Mouse (Mus musculus): ENCODE data around the gene 5730455P16Rik. TPM values are rescaled to one million over a fixed set of nuclear protein-coding genes. Genes with fewer than 3 reads are reported as not detected.

Gene 5730455P16Rik
- 14.5 TPM for polyA plus RNA-seq (2014; fragmentation: Illumina TruSeq; extraction: RNeasy Lipid Tissue Mini Kit (QIAGEN cat#74804); ENCODE audit: low read depth, low replicate concordance)

GRCm38 (mm10) chr11:80377712-80378451 lies at the start of gene 5730455P16Rik:
Gene 5730455P16Rik (minus strand): TSS chr11:80378034.

DNA sequence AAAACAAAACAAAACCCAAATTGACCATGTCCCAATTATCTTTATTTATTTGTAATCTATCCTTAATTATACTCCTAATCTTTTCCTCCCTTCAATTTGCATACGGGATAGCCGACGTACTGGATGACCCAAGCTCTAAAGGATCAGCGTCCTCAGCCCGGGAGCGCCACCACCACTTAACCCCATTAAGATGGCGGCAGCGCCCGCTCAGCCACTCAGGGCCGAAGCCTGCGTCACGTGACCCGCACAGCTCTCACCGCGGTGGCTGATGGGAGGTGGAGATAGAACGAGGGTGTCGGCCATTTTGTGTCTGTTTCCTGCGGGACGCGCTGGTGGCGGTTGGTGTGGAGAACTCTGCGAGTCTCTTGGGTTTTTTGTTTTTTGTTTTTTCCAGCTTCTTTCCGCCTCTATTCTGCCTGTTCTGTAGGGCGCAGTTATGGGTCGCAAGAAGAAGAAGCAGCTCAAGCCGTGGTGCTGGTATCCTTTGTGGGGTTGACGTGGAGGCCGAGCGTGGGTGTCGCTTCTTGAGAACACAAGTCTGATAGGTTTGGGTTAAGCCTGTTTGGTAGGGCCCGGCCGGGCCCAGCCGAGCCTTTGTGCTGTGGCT lies 5.3 kb upstream of the 5730455P16Rik start, which contains the start of gene Zfp207:
TSS of gene Zfp207 (plus strand) at position 261 of the 607 bp plus-strand sequence.

Other genes with a start within 250 kb of the 5730455P16Rik start
- gene Tefm, start 235.9 kb downstream of the 5730455P16Rik start, polyA plus RNA-seq (2014; fragmentation: Illumina TruSeq; extraction: RNeasy Lipid Tissue Mini Kit (QIAGEN cat#74804); ENCODE audit: low read depth, low replicate concordance) = 22.6 TPM
- 11.0 TPM for gene Adap2, start 223.9 kb downstream of the 5730455P16Rik start, polyA plus RNA-seq (2014; fragmentation: Illumina TruSeq; extraction: RNeasy Lipid Tissue Mini Kit (QIAGEN cat#74804); ENCODE audit: low read depth, low replicate concordance)
- gene Rnf135, start 194.2 kb downstream of the 5730455P16Rik start, polyA plus RNA-seq (2014; fragmentation: Illumina TruSeq; extraction: RNeasy Lipid Tissue Mini Kit (QIAGEN cat#74804); ENCODE audit: low read depth, low replicate concordance) = 8.7 TPM
- 58.1 TPM for gene Rhot1, start 169.0 kb downstream of the 5730455P16Rik start, polyA plus RNA-seq (2014; fragmentation: Illumina TruSeq; extraction: RNeasy Lipid Tissue Mini Kit (QIAGEN cat#74804); ENCODE audit: low read depth, low replicate concordance)
- gene Rhbdl3, start 77.1 kb downstream of the 5730455P16Rik start, polyA plus RNA-seq (2014; fragmentation: Illumina TruSeq; extraction: RNeasy Lipid Tissue Mini Kit (QIAGEN cat#74804); ENCODE audit: low read depth, low replicate concordance) = not detected
- 132 TPM for gene Zfp207, start 5.2 kb upstream of the 5730455P16Rik start, polyA plus RNA-seq (2014; fragmentation: Illumina TruSeq; extraction: RNeasy Lipid Tissue Mini Kit (QIAGEN cat#74804); ENCODE audit: low read depth, low replicate concordance)
- gene Psmd11, start 50.6 kb upstream of the 5730455P16Rik start, polyA plus RNA-seq (2014; fragmentation: Illumina TruSeq; extraction: RNeasy Lipid Tissue Mini Kit (QIAGEN cat#74804); ENCODE audit: low read depth, low replicate concordance) = 140 TPM
- 0.29 TPM for gene Cdk5r1, start 99.0 kb upstream of the 5730455P16Rik start, polyA plus RNA-seq (2014; fragmentation: Illumina TruSeq; extraction: RNeasy Lipid Tissue Mini Kit (QIAGEN cat#74804); ENCODE audit: low read depth, low replicate concordance)

Data from liver, adult 10 weeks (tissue).